Mouse (Mus musculus): ENCODE measurements around the gene Trabd2b. TPM values are rescaled to one million over a fixed set of nuclear protein-coding genes. Genes with fewer than 3 reads are reported as not detected.

Trabd2b gene
- polyA plus RNA-seq, 1 experiment: 1.5 TPM

- DNase-seq (ENCODE audit: low read depth): no peak
- TF ChIP-seq CTCF (IDR thresholded peaks at IDR 0.05; ENCODE audit: borderline replicate concordance, extremely low read depth, insufficient read depth, insufficient read length): no peak
- TF ChIP-seq POLR2A (IDR thresholded peaks at IDR 0.05; ENCODE audit: borderline replicate concordance, extremely low read depth, insufficient read depth, insufficient read length, poor library complexity, severe bottlenecking): no peak
These were observed 6.7 kb upstream of the Trabd2b start for GRCm38 (mm10) chr4:114399821-114400220.

GRCm38 (mm10) chr4:114401993-114402731 lies 4.4 kb upstream of the Trabd2b start:
- no peak for DNase-seq (ENCODE audit: low read depth)
- TF ChIP-seq POLR2A (IDR thresholded peaks at IDR 0.05; ENCODE audit: borderline replicate concordance, extremely low read depth, insufficient read depth, insufficient read length, poor library complexity, severe bottlenecking): no peak

- DNase-seq (ENCODE audit: low read depth): peak; percentile 90
- TF ChIP-seq POLR2A (IDR thresholded peaks at IDR 0.05; ENCODE audit: borderline replicate concordance, extremely low read depth, insufficient read depth, insufficient read length, poor library complexity, severe bottlenecking): no peak
- peak; percentile 97 for TF ChIP-seq CTCF (IDR thresholded peaks at IDR 0.05; ENCODE audit: borderline replicate concordance, extremely low read depth, insufficient read depth, insufficient read length)
These were observed 706 bp upstream of the Trabd2b start for GRCm38 (mm10) chr4:114405682-114406354.

- TF ChIP-seq CTCF (IDR thresholded peaks at IDR 0.05; ENCODE audit: borderline replicate concordance, extremely low read depth, insufficient read depth, insufficient read length) (no peak), POLR2A (IDR thresholded peaks at IDR 0.05; ENCODE audit: borderline replicate concordance, extremely low read depth, insufficient read depth, insufficient read length, poor library complexity, severe bottlenecking) (no peak)
- no peak for DNase-seq (ENCODE audit: low read depth)
These were observed 992 bp downstream of the Trabd2b start for GRCm38 (mm10) chr4:114407516-114407915.

- DNase-seq (ENCODE audit: low read depth): no peak
- TF ChIP-seq CTCF (IDR thresholded peaks at IDR 0.05; ENCODE audit: borderline replicate concordance, extremely low read depth, insufficient read depth, insufficient read length) (no peak), POLR2A (IDR thresholded peaks at IDR 0.05; ENCODE audit: borderline replicate concordance, extremely low read depth, insufficient read depth, insufficient read length, poor library complexity, severe bottlenecking) (no peak)
These were observed 1.8 kb downstream of the Trabd2b start for GRCm38 (mm10) chr4:114408298-114408697.

GRCm38 (mm10) chr4:114408890-114409480 lies 2.5 kb downstream of the Trabd2b start:
- DNase-seq (ENCODE audit: low read depth): no peak
- TF ChIP-seq POLR2A (IDR thresholded peaks at IDR 0.05; ENCODE audit: borderline replicate concordance, extremely low read depth, insufficient read depth, insufficient read length, poor library complexity, severe bottlenecking) (no peak), CTCF (IDR thresholded peaks at IDR 0.05; ENCODE audit: borderline replicate concordance, extremely low read depth, insufficient read depth, insufficient read length) (no peak)

GRCm38 (mm10) chr4:114409511-114409910 lies 3.0 kb downstream of the Trabd2b start:
- no peak for DNase-seq (ENCODE audit: low read depth)
- TF ChIP-seq POLR2A (IDR thresholded peaks at IDR 0.05; ENCODE audit: borderline replicate concordance, extremely low read depth, insufficient read depth, insufficient read length, poor library complexity, severe bottlenecking) (no peak), CTCF (IDR thresholded peaks at IDR 0.05; ENCODE audit: borderline replicate concordance, extremely low read depth, insufficient read depth, insufficient read length) (no peak)

GRCm38 (mm10) chr4:114410026-114410425 lies 3.5 kb downstream of the Trabd2b start:
- no peak for DNase-seq (ENCODE audit: low read depth)
- TF ChIP-seq POLR2A (IDR thresholded peaks at IDR 0.05; ENCODE audit: borderline replicate concordance, extremely low read depth, insufficient read depth, insufficient read length, poor library complexity, severe bottlenecking): no peak
- TF ChIP-seq CTCF (IDR thresholded peaks at IDR 0.05; ENCODE audit: borderline replicate concordance, extremely low read depth, insufficient read depth, insufficient read length): no peak

- peak; percentile 45 for DNase-seq (ENCODE audit: low read depth)
- no peak for TF ChIP-seq POLR2A (IDR thresholded peaks at IDR 0.05; ENCODE audit: borderline replicate concordance, extremely low read depth, insufficient read depth, insufficient read length, poor library complexity, severe bottlenecking)
- no peak for TF ChIP-seq CTCF (IDR thresholded peaks at IDR 0.05; ENCODE audit: borderline replicate concordance, extremely low read depth, insufficient read depth, insufficient read length)
These were observed 3.9 kb downstream of the Trabd2b start for GRCm38 (mm10) chr4:114410443-114410842.

GRCm38 (mm10) chr4:114410958-114411661 lies 4.6 kb downstream of the Trabd2b start:
- TF ChIP-seq POLR2A (IDR thresholded peaks at IDR 0.05; ENCODE audit: borderline replicate concordance, extremely low read depth, insufficient read depth, insufficient read length, poor library complexity, severe bottlenecking): no peak
- no peak for TF ChIP-seq CTCF (IDR thresholded peaks at IDR 0.05; ENCODE audit: borderline replicate concordance, extremely low read depth, insufficient read depth, insufficient read length)
- DNase-seq (ENCODE audit: low read depth): no peak

GRCm38 (mm10) chr4:114411846-114412390 lies 5.4 kb downstream of the Trabd2b start:
- TF ChIP-seq CTCF (IDR thresholded peaks at IDR 0.05; ENCODE audit: borderline replicate concordance, extremely low read depth, insufficient read depth, insufficient read length): no peak
- no peak for TF ChIP-seq POLR2A (IDR thresholded peaks at IDR 0.05; ENCODE audit: borderline replicate concordance, extremely low read depth, insufficient read depth, insufficient read length, poor library complexity, severe bottlenecking)
- no peak for DNase-seq (ENCODE audit: low read depth)
